Mouse (Mus musculus): ENCODE measurements at regions not wholly inside any gene's neighbourhood (a gene's known extent, or its start where the extent isn't known, plus 50 kb on each side); places are given as distances from the start of the nearest gene placed in this dataset.

GRCm38 (mm10) chr4:68179551-68179950, 774.6 kb downstream of the Brinp1 start:
- no peak for DNase-seq (ENCODE audit: low read depth, low spot score)

GRCm38 (mm10) chr4:68156499-68156898, 797.7 kb downstream of the Brinp1 start:
- no peak for DNase-seq (ENCODE audit: low read depth, low spot score)

GRCm38 (mm10) chr4:68148483-68149069, 805.6 kb downstream of the Brinp1 start:
- no peak for DNase-seq (ENCODE audit: low read depth, low spot score)

- no peak for DNase-seq (ENCODE audit: low read depth, low spot score)
These were observed 826.1 kb downstream of the Brinp1 start for GRCm38 (mm10) chr4:68128124-68128523.

- DNase-seq (ENCODE audit: low read depth, low spot score): peak; percentile 1
These were observed 839.7 kb downstream of the Brinp1 start for GRCm38 (mm10) chr4:68114502-68114901.

- no peak for DNase-seq (ENCODE audit: low read depth, low spot score)
These were observed 868.9 kb downstream of the Brinp1 start for GRCm38 (mm10) chr4:68085255-68085654.

- no peak for DNase-seq (ENCODE audit: low read depth, low spot score)
These were observed 897.2 kb downstream of the Brinp1 start for GRCm38 (mm10) chr4:68056813-68057578.

GRCm38 (mm10) chr4:68022891-68023303, 931.3 kb downstream of the Brinp1 start:
- DNase-seq (ENCODE audit: low read depth, low spot score): peak; percentile 60

- DNase-seq (ENCODE audit: low read depth, low spot score): no peak
These were observed 942.8 kb downstream of the Brinp1 start for GRCm38 (mm10) chr4:68011371-68011770.

GRCm38 (mm10) chr4:67994796-67995283, 959.4 kb downstream of the Brinp1 start:
- no peak for DNase-seq (ENCODE audit: low read depth, low spot score)

GRCm38 (mm10) chr4:67963456-67963855, 990.7 kb downstream of the Brinp1 start:
- DNase-seq (ENCODE audit: low read depth, low spot score): no peak

- no peak for DNase-seq (ENCODE audit: low read depth, low spot score)
These were observed 1006.2 kb downstream of the Brinp1 start for GRCm38 (mm10) chr4:67948000-67948399.

GRCm38 (mm10) chr4:67932481-67932880, 1021.7 kb downstream of the Brinp1 start:
- DNase-seq (ENCODE audit: low read depth, low spot score): no peak

GRCm38 (mm10) chr4:67899109-67899508, 1055.1 kb downstream of the Brinp1 start:
- no peak for DNase-seq (ENCODE audit: low read depth, low spot score)

- no peak for DNase-seq (ENCODE audit: low read depth, low spot score)
These were observed 1062.1 kb downstream of the Brinp1 start for GRCm38 (mm10) chr4:67891946-67892575.

GRCm38 (mm10) chr4:67887954-67888353, 1060.6 kb downstream of the Tlr4 start:
- DNase-seq (ENCODE audit: low read depth, low spot score): no peak

GRCm38 (mm10) chr4:67885204-67885603, 1057.8 kb downstream of the Tlr4 start:
- DNase-seq (ENCODE audit: low read depth, low spot score): no peak

GRCm38 (mm10) chr4:67862218-67862617, 1034.8 kb downstream of the Tlr4 start:
- DNase-seq (ENCODE audit: low read depth, low spot score): no peak

GRCm38 (mm10) chr4:67861801-67862200, 1034.4 kb downstream of the Tlr4 start:
- DNase-seq (ENCODE audit: low read depth, low spot score): peak; percentile 59

- no peak for DNase-seq (ENCODE audit: low read depth, low spot score)
These were observed 1025.6 kb downstream of the Tlr4 start for GRCm38 (mm10) chr4:67853001-67853400.

- no peak for DNase-seq (ENCODE audit: low read depth, low spot score)
These were observed 1006.0 kb downstream of the Tlr4 start for GRCm38 (mm10) chr4:67833397-67833796.

GRCm38 (mm10) chr4:67825484-67825883, 998.1 kb downstream of the Tlr4 start:
- DNase-seq (ENCODE audit: low read depth, low spot score): no peak

- DNase-seq (ENCODE audit: low read depth, low spot score): no peak
These were observed 968.7 kb downstream of the Tlr4 start for GRCm38 (mm10) chr4:67796050-67796449.

All from ZHBTc4 (cell line).